Mouse (Mus musculus): ENCODE results near the gene Cd109.

Gene Cd109

GRCm38 (mm10) chr9:78615401-78616021, at the start of gene Cd109:
Gene Cd109, plus strand, starts transcription at chr9:78615546.
- peak; percentile 34 for DNase-seq

GRCm38 (mm10) chr9:78569934-78570333, 45.4 kb upstream of the Cd109 start:
- DNase-seq: no peak

GRCm38 (mm10) chr9:78576466-78576865, 38.9 kb upstream of the Cd109 start:
- DNase-seq: no peak

- no peak for DNase-seq
These were observed 36.5 kb upstream of the Cd109 start for GRCm38 (mm10) chr9:78578824-78579223.

GRCm38 (mm10) chr9:78579644-78580396, 35.5 kb upstream of the Cd109 start:
- peak; percentile 23 for DNase-seq

- peak; percentile 49 for DNase-seq
These were observed 28.0 kb upstream of the Cd109 start for GRCm38 (mm10) chr9:78587218-78587883.

- DNase-seq: peak; percentile 96
These were observed 27.4 kb upstream of the Cd109 start, which contains the start of gene Slc17a5 for GRCm38 (mm10) chr9:78587914-78588313. Gene Slc17a5, minus strand, starts transcription at chr9:78588041.

- DNase-seq: peak; percentile 53
These were observed 26.8 kb upstream of the Cd109 start for GRCm38 (mm10) chr9:78588411-78589033.

- DNase-seq: no peak
These were observed 24.9 kb upstream of the Cd109 start for GRCm38 (mm10) chr9:78590471-78590870.

GRCm38 (mm10) chr9:78595257-78595656, 20.1 kb upstream of the Cd109 start:
- DNase-seq: no peak

- DNase-seq: no peak
These were observed 19.4 kb upstream of the Cd109 start for GRCm38 (mm10) chr9:78595769-78596555.

GRCm38 (mm10) chr9:78596834-78597233, 18.5 kb upstream of the Cd109 start:
- peak; percentile 68 for DNase-seq

- no peak for DNase-seq
These were observed 15.4 kb upstream of the Cd109 start for GRCm38 (mm10) chr9:78599927-78600326.

- peak; percentile 34 for DNase-seq
These were observed 14.2 kb upstream of the Cd109 start for GRCm38 (mm10) chr9:78601046-78601730.

- DNase-seq: no peak
These were observed 1.1 kb upstream of the Cd109 start for GRCm38 (mm10) chr9:78614201-78614600.

GRCm38 (mm10) chr9:78619285-78619684, 3.9 kb downstream of the Cd109 start:
- no peak for DNase-seq

GRCm38 (mm10) chr9:78623301-78623747, 8.0 kb downstream of the Cd109 start:
- DNase-seq: no peak

GRCm38 (mm10) chr9:78629991-78630390, 14.6 kb downstream of the Cd109 start:
- DNase-seq: no peak

GRCm38 (mm10) chr9:78631755-78632434, 16.5 kb downstream of the Cd109 start:
- DNase-seq: no peak

GRCm38 (mm10) chr9:78633976-78634375, 18.6 kb downstream of the Cd109 start:
- DNase-seq: no peak

GRCm38 (mm10) chr9:78641386-78641785, 26.0 kb downstream of the Cd109 start:
- no peak for DNase-seq

Measured in lung, postnatal 36 days (tissue).